Mouse (Mus musculus) testis, adult 2 months (tissue): ENCODE data around the gene Csmd2.

Experiments used
- CTCF ChIP-seq: fragments of 200-500 bp; IDR thresholded peaks from 2 replicates; pipeline ENCODE4 v1.5.1; 2012; ENCODE audit warnings: low read depth, mild to moderate bottlenecking, inconsistent platforms, low read length, moderate library complexity; ENCODE audit not compliant: control insufficient read depth, insufficient read depth, insufficient replicate concordance
- POLR2A ChIP-seq: fragments of 200-500 bp; IDR thresholded peaks from 2 replicates; pipeline ENCODE4 v1.6.1; 2012; ENCODE audit warnings: low read depth, mild to moderate bottlenecking, inconsistent platforms, low read length, moderate library complexity; ENCODE audit not compliant: control insufficient read depth

DNA sequence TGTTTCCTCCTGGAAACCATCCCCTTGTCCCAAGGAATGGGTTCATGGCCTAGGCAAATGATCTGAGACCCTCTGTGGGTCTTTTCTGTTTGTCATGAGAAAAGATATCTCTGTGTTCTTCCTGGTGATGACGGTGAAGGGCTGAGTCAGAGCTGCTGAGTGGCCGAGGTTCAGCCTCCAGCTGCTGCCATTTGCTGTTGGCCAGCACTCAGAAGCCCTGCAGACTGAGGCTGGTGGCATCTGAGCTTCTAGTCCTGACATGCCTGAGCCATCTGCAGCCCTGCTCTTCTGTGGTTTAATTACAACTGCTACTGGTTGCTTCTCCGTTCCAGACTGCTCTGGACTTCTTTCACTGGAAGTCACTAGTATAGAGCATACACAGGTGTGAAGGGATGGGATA, 277.7 kb downstream of the Csmd2 start:
- TF ChIP-seq POLR2A (no peak), CTCF (no peak)
